Mouse (Mus musculus): ENCODE data around the gene Epb41l5. TPM values are rescaled to one million over a fixed set of nuclear protein-coding genes. Genes with fewer than 3 reads are reported as not detected.

Gene Epb41l5
- polyA plus RNA-seq, 1 experiment from 2014 or later, result 20.3 TPM

Other genes with a start within 250 kb of the Epb41l5 start
- 6.6 TPM in 2 replicates for gene Inhbb, start 226.8 kb downstream of the Epb41l5 start, polyA plus RNA-seq (2015; fragmentation: Nextera tagmentation; extraction: Ambion mirVana)
- 50.5 and 50.9 TPM in 2 replicates for gene Ralb, start 144.2 kb downstream of the Epb41l5 start, polyA plus RNA-seq (2015; fragmentation: Nextera tagmentation; extraction: Ambion mirVana)
- 18.8 and 21.3 TPM in 2 replicates for gene Tmem185b, start 122.8 kb downstream of the Epb41l5 start, polyA plus RNA-seq (2015; fragmentation: Nextera tagmentation; extraction: Ambion mirVana)
- gene Ptpn4, start 188.6 kb upstream of the Epb41l5 start, polyA plus RNA-seq (2015; fragmentation: Nextera tagmentation; extraction: Ambion mirVana), result 17.2 and 18.3 TPM in 2 replicates